Mouse (Mus musculus) gastrocnemius, adult 2 months (tissue): ENCODE results near the gene Lrrc8b. TPM values are rescaled to one million over a fixed set of nuclear protein-coding genes. Genes with fewer than 3 reads are reported as not detected.

ENCODE experiments used
- DNase-seq: peaks from one replicate; pipeline ENCODE4 v3.0.0; 2022
- H3K27ac ChIP-seq: fragments of 200-600 bp; 2 replicates; pipeline ENCODE4 v1.8.1; 2022; ENCODE audit warnings: mild to moderate bottlenecking
- H3K4me3 ChIP-seq: fragments of 200-600 bp; 2 replicates; pipeline ENCODE4 v1.8.1; 2022; ENCODE audit warnings: mild to moderate bottlenecking, moderate library complexity
- CTCF ChIP-seq: fragments of 200-600 bp; IDR thresholded peaks from 2 replicates; pipeline ENCODE4 v1.8.1; 2022; ENCODE audit warnings: antibody characterized with exemption, mild to moderate bottlenecking, moderate library complexity
- intact Hi-C: fragments of 180-260 bp; cut with DNase I; formaldehyde crosslinking; loops from one replicate; pipeline ENCODE4 v1.15.1; 2025
- long read RNA-seq, 2 experiments: library from polyadenylated mRNA; stranded (forward); transcript quantifications; one replicate each; pipeline ENCODE4 v2.0.0; 2021
- total RNA-seq, 2 experiments: library from RNA; stranded (reverse); gene quantifications; 2 replicates each; pipeline ENCODE4 v1.2.3; 2021

The Lrrc8b gene
- total RNA-seq: 1 to 10 TPM; 1.4 to 2.1 TPM
- long read RNA-seq, experiment 1, full-length matches to known transcripts: 2 of 3 reads
- long read RNA-seq, experiment 1, partial matches to known transcripts: 1 of 3 reads
- long read RNA-seq, experiment 1, other reads (novel, unspliced or antisense): 0 of 3 reads
- long read RNA-seq, experiment 2, partial matches to known transcripts: 1 of 2 reads
- long read RNA-seq, experiment 2, other reads (novel, unspliced or antisense): 1 of 2 reads

DNA sequence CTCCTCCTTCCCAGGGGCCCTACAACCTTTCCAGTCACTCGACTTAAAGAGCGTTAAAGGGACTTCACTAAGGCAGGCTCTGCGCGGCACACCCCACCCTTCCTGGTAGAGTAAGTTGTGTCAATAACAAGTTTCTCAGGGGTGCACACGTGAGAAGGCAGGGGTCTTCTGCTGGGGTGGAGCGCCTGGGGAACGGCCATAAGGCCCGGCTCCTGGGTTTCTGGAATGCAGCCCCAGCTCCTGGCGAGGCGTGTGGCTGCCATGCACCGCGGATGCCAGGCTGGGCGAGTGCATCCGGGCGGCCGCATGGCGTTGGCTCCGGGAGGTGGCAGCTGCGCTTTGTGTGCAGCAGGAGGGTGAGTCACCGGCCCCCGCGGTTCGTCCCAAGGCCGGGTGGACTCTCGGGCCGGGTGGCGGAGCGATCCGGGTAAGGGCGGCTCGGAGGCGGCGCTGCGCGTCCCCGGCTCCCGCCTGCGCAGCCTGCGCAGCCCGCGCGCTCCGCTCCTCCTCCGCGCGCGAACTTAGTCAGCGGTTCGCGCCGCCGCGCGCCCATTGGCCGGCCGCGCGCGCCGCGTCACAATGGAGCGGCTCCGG is at the start of gene Lrrc8b:
Gene Lrrc8b, plus strand, starts transcription at position 578 of the 594 bp plus-strand sequence.
- no peak for TF ChIP-seq CTCF
- H3K27ac ChIP-seq: peak within 1 kb of the TSS; percentile 90
- peak within 1 kb of the TSS; percentile 95 for H3K4me3 ChIP-seq
- intact Hi-C loops: no loop called here
- DNase-seq: peak; percentile 90

DNA sequence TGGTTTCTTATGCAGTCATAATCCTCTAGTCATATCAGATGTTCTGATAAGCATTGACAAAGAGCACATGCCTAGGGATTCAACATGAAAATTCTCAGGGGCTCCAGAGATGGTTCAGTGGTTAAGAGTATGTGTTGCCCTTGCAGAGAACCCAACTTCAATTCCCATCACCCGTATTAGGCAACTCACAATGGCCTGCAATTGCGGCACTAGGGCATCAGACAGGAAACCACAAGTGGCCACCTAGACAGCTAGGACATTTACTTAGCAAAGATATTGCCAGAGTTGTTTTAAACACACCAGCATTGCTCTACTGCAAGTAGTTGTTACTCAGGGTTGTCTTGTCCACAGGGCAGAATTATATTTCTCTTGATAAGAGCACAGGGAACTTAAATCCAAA is 34.1 kb upstream of the Lrrc8b start:
- no peak for TF ChIP-seq CTCF
- intact Hi-C loops: no loop called here
- no peak for DNase-seq
- no peak overlapping the region for H3K4me3 ChIP-seq
- no peak overlapping the region for H3K27ac ChIP-seq

DNA sequence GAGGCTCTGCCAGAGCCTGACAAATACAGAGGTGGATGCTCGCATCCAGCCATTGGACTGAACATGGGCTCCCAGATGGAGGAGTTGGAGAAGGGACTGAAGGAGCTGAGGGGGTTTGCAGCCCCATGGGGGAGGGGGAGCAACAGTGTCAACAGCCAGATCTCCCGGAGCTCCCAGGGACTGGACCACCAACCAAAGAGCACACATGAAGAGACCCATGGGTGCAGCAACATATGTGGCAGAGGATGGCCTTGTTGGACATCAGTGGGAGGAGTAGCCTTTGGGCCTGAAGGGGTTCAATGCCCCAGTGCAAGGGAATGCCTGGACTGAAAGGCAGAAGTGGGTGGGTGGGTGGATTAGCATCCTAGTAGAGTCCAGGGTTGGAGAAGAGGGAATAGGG is 25.2 kb upstream of the Lrrc8b start:
- Histone ChIP-seq H3K4me3 (no peak overlapping the region), H3K27ac (no peak overlapping the region)
- DNase-seq: no peak
- no peak for TF ChIP-seq CTCF
- intact Hi-C loops: no loop called here

DNA sequence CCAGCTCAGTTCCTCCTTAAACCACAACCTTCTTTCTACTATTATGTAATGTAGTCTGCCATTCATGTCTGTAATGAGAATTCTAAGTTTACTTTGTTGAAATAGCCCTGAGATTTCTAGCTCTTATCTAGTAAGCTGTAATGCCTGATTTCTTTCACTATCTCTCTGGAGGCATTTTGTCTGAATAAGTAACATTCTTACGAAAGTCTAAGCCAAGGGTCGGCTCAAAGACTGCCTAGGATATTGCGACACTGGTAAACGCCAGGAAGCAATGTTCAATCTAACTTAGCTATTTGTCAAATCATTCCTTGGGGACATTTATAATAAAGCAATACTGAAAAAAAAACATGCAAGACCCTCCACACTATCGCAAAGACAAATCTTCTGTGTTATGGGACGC is 21.8 kb upstream of the Lrrc8b start:
- no peak overlapping the region for H3K4me3 ChIP-seq
- DNase-seq: no peak
- no peak overlapping the region for H3K27ac ChIP-seq
- TF ChIP-seq CTCF: no peak
- intact Hi-C loops: no loop called here

DNA sequence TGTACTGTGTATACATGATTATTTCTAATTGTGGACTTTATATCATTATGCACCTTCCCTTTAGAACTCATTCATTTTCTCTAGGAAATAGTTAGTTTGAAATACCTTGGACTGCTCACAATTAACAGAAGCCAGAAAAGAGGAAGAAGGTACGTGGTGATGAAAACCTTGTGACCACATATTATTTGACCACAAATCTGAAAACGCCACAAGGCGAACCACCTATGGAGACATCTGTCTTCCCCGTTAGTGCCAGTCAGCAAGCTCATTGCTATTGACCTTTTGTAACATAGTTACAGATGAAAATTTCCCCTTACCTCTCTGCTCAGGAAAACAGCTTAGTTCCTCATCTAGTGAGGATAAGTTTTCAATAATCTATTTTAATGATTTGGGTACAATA is 20.4 kb upstream of the Lrrc8b start:
- intact Hi-C loops: no loop called here
- no peak for TF ChIP-seq CTCF

DNA sequence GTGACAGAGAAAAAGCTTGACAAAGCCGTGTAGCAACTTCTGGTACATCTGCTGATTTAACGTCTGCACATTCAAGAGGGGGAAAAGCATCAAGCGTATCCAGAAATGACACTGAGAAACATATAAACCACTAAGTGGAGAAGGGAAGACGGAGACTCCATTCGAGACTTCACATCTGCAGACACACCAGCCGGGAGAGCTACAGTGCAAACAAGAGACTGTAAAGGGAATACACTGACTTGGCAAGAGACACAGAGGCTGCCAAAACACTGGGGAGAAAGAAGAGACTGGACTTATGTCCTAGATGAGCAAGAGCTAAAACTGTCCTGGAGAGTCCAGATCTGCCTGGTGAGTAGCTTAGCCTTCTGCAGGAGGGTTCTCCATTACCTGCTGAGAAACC is 16.6 kb upstream of the Lrrc8b start:
- DNase-seq: no peak
- H3K4me3 ChIP-seq: no peak overlapping the region
- H3K27ac ChIP-seq: no peak overlapping the region
- intact Hi-C loops: no loop called here
- TF ChIP-seq CTCF: no peak

More for the DNA sequence above, 20.4 kb upstream of the Lrrc8b start:
- DNase-seq: no peak
- Histone ChIP-seq H3K27ac (no peak overlapping the region), H3K4me3 (no peak overlapping the region)

DNA sequence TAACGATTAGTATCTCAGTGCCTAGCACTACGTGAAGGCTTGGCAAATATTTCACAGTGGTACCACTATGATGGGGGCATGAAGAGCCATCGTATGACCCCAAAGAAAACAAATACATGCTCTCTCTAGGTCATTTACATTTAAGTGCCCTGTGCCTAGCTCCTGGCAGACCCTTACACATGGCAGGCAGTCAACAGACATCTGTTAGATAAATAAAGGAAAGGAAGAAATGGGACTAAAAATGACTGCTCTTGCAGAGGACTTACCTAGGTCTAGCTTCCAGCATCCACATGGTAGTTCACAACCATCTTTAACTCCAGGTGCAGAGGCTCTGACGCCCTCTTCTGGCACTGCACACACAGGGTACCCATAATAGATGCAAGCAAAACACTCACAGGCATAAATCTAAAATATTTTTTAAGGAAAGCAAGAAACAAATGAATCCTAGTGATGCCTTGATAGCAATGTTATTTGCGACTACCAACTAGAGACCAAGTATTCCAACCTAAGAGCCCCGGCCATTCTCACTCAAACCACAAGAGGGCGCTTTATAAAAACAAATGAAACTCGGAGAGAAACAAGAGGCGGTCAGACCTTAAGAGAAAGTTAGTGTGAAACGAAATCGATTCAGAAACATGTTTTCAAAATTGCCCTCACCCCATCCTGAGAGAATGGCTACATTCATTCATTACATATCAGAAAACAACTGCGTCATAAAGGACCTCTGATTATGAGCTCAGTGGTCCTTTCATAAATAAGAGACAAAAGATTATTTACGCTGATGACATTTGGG is 15.7 kb upstream of the Lrrc8b start:
- H3K27ac ChIP-seq: peak overlapping the region; percentile 71
- peak; percentile 62 for DNase-seq
- intact Hi-C loops: no loop called here

DNA sequence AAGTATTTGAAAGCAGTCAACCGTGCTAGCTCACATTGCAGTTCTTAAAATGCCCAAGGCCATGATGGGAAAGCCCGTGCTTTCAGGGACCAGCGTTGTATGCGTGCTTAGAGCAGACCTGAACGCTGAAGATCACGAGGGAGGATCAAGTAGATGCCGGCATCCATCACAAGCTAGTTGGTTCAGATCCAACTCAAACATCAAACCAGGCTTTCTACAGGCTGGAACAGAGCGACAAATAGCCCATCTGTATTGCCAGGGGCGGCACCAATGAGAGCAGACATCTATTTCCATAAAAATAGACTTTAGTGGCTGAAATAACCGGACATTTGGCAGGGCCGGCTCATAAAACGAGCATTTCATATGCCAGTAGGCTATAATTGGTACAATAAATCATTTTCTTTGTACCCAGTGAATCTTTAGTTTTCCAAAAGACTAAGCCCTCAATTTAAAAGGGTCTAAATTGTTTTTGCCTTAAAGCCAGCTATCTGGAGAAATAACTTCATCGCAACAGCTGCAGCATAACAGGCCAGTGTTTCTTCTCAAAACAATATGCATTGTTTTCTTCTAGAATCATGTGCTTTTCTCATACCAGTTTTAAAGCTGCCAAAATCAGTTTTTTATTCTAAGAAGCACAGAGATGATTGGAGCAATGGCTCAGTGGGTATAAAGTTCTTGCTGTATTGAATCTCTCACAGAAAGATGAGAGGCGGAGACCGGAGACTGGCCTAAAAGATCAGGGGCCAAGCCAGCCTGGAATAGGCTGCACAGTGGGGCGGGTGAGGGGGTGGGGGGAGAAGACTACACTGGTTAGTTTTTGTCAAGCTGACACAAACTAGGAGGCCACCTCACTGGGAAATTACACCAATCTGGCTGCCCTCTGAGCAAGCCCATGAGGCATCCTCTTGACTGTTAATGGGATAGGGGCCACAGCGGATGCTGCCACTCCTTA is 14.9 kb upstream of the Lrrc8b start:
- no peak for TF ChIP-seq CTCF
- peak overlapping the region; percentile 71 for H3K27ac ChIP-seq
- DNase-seq: no peak
- intact Hi-C loops: loop anchor here (1.0 kb wide), 1 partner anchor 256 kb away; no protein-coding TSS in a partner anchor
- H3K4me3 ChIP-seq: peak overlapping the region; percentile 64

More for the DNA sequence above, 15.7 kb upstream of the Lrrc8b start:
- peak overlapping the region; percentile 64 for H3K4me3 ChIP-seq
- TF ChIP-seq CTCF: peak; percentile 93; the same call in 1 of the 2 replicates

DNA sequence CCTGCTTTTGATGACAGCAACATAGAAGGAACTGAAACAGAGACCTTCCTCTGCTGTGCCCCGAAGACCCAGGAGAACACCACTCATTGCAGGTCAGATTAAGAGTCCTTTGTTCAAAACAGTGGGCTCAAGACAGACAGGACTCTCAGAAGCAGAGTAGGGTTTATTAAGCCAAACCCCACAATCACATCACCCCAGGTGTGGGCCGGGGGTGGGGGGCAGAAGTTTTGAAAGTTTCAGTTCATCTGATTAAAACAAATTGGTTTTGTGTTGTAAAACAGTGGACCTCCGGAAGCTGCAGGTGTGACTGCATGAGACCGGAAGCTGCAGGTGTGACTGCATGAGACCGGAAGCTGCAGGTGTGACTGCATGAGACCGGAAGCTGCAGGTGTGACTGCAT is 14.0 kb upstream of the Lrrc8b start:
- intact Hi-C loops: loop anchor here (1.0 kb wide), 1 partner anchor 255 kb away; no protein-coding TSS in a partner anchor
- DNase-seq: no peak
- H3K27ac ChIP-seq: no peak overlapping the region
- no peak for TF ChIP-seq CTCF
- H3K4me3 ChIP-seq: no peak overlapping the region

DNA sequence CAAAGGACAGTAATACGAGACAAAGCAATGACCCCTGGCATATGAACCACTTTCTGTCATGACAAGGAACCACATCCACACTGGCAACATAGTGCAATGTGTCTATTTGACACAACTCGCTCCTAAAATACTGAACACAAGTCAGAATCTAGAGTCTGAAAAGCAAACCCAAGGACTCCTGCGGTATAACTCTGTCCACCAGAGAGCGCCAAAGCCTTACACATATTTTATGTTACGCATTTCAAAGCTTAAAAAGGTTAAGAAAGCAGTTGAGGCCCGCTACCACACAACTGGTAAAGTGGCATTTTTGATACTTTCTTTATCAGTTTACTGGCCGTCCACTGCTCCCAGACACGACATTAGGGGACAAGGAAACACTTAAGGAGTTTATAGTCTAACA is 10.6 kb upstream of the Lrrc8b start:
- DNase-seq: peak; percentile 66

DNA sequence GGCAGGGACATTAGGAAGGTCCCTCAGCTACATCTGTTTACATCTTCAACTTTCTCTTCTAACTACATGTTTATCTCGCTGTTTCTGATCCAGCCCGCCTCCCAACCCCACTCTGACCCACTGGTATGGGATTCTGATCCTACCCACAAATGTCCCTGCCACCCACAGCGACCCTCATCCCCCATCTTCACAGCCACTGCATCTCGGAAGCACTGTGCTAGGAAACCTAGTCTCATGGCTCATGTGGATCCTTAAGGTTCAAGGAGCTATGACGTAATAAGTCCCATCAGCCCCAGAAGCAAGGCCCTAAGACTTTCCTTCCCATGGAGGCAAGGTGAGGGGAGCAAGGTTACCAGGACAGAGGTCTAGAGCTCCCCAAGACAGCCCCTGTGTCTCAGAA is 7.9 kb upstream of the Lrrc8b start:
- intact Hi-C loops: loop anchor here (5.0 kb wide), 2 partner anchors 90 to 115 kb away; no protein-coding TSS in a partner anchor
- TF ChIP-seq CTCF: no peak
- DNase-seq: no peak
- Histone ChIP-seq H3K27ac (no peak overlapping the region), H3K4me3 (no peak overlapping the region)

More for the DNA sequence above, 10.6 kb upstream of the Lrrc8b start:
- intact Hi-C loops: loop anchor here (1.0 to 5.0 kb wide), 4 partner anchors 92 to 464 kb away; no protein-coding TSS in a partner anchor
- peak; percentile 89 for TF ChIP-seq CTCF
- Histone ChIP-seq H3K4me3 (no peak overlapping the region), H3K27ac (no peak overlapping the region)

DNA sequence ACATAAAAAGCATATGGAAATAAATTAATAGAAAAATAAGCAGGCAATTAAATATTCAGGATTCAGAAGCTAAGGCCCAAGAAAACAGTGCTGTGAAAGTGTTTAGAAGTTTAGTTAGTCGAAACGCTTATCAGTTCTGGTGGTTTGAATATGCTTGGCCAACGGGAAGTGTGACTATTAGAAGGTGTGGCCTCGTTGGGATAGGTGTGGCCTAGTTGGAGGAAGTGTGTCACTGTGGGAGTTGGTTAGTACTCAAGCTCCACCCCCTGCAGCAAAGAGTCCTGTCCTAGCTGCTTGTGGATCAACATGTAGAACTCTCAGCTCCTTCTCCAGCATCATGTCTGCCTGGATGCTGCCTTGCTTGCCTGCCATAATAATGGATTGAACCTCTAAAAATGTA is 6.5 kb upstream of the Lrrc8b start:
- no peak for TF ChIP-seq CTCF
- Histone ChIP-seq H3K4me3 (no peak overlapping the region), H3K27ac (no peak overlapping the region)
- intact Hi-C loops: loop anchor here (5.0 kb wide), 2 partner anchors 88 to 113 kb away; no protein-coding TSS in a partner anchor
- DNase-seq: no peak
